In the genomic region with DNA sequence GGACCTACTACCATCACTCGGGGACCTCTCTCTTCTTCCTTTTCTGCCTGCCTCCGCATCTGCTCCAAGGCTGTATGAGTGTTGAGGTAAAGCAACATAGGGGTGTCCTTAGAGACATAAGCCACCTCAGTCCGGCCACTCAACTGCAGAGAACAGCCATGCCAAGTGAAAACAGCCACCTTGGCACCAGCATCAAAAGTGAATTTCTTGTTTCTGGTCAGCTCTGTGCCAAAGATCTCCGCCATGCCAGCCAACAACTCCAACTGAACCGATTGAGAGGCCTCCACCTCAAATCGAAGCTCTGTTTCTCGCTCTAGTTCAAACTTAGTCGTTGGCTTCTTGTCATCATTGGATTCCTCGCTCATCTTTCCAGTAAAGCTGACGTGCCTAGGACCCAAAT, we compare ENCODE assay signal across 8 mouse cellular contexts. TPM values are rescaled to one million over a fixed set of nuclear protein-coding genes. Genes with fewer than 3 reads are reported as not detected.
A peak's percentile ranks its signal among the peaks of the same experiment; 100 is the strongest.
DNase-seq lines count a peak whose midpoint lies in the region; ATAC-seq and TF ChIP-seq lines count a peak whose summit lies in the region.
"Had no signal": no experiment of that assay in that cellular context is flagged by ENCODE, and none has a peak within 500 bp of the region (broad histone marks: within the 10 kb centered on the region; RNA-seq: fewer than 3 reads in every experiment).

No protein-coding gene starts in this region.

- H3K4me3 ChIP-seq in kidney, embryonic 15.5 days (replicated peaks): peak overlapping the region; percentile 57; the same call in 1 of the 2 replicates
- peak overlapping the region; percentile 73; the same call in 1 of the 2 replicates for H3K4me3 ChIP-seq in G1E (ENCODE audit: low read depth, low read length)
- H3K4me3 ChIP-seq in embryonic facial prominence, embryonic 14.5 days (ENCODE audit: low read depth, low read length): no peak overlapping the region
- H3K4me3 ChIP-seq in liver, postnatal 0 days (ENCODE audit: low read depth, low read length): peak overlapping the region; percentile 62

- 93% methylated on average over 10 of the region's 10 CpGs for WGBS in kidney, embryonic 15.5 days
- 93% methylated on average over 10 of the region's 10 CpGs for WGBS in embryonic facial prominence, embryonic 14.5 days
- WGBS in liver, postnatal 0 days (ENCODE audit: insufficient replicate concordance): 90% methylated on average over 10 of the region's 10 CpGs

- H3K4me1 ChIP-seq in kidney, embryonic 15.5 days: peaks cover 19% of the 10 kb centered on the region
- peaks cover 54% of the 10 kb centered on the region for H3K4me1 ChIP-seq in G1E (ENCODE audit: insufficient read depth, low read depth, low read length)
- H3K4me1 ChIP-seq in embryonic facial prominence, embryonic 14.5 days (ENCODE audit: control insufficient read depth, insufficient read depth, low read length): peaks cover 11% of the 10 kb centered on the region; the same call in 1 of the 2 replicates
- peaks cover 31% of the 10 kb centered on the region for H3K4me1 ChIP-seq in liver, postnatal 0 days (ENCODE audit: insufficient read depth)

- no peaks in the 10 kb centered on the region for H3K27me3 ChIP-seq in kidney, embryonic 15.5 days
- no peaks in the 10 kb centered on the region for H3K27me3 ChIP-seq in G1E (ENCODE audit: insufficient read depth, low read length)
- H3K27me3 ChIP-seq in embryonic facial prominence, embryonic 14.5 days (replicated peaks; ENCODE audit: control insufficient read depth, insufficient read depth, low read length): no peaks in the 10 kb centered on the region
- no peaks in the 10 kb centered on the region for H3K27me3 ChIP-seq in liver, postnatal 0 days (ENCODE audit: insufficient read depth, low read length)
- H3K27me3 ChIP-seq: Patski had no signal

- no peaks in the 10 kb centered on the region for H3K9me3 ChIP-seq in kidney, embryonic 15.5 days (replicated peaks)
- no peaks in the 10 kb centered on the region for H3K9me3 ChIP-seq in G1E (replicated peaks)
- no peaks in the 10 kb centered on the region for H3K9me3 ChIP-seq in embryonic facial prominence, embryonic 14.5 days (ENCODE audit: control insufficient read depth, low read length)
- no peaks in the 10 kb centered on the region for H3K9me3 ChIP-seq in liver, postnatal 0 days (ENCODE audit: low read length)

- no peak for TF ChIP-seq CTCF in G1E (IDR thresholded peaks at IDR 0.05; ENCODE audit: low read depth, low read length)
- TF ChIP-seq CTCF in liver, postnatal 0 days (IDR thresholded peaks at IDR 0.05; ENCODE audit: low read depth): no peak

- no peak for TF ChIP-seq EP300 in liver, postnatal 0 days (IDR thresholded peaks at IDR 0.05; ENCODE audit: low read depth)

- peaks cover 43% of the 10 kb centered on the region for H3K36me3 ChIP-seq in kidney, embryonic 15.5 days
- H3K36me3 ChIP-seq in G1E (replicated peaks): peaks cover 44% of the 10 kb centered on the region
- peaks cover 31% of the 10 kb centered on the region for H3K36me3 ChIP-seq in embryonic facial prominence, embryonic 14.5 days (ENCODE audit: control insufficient read depth, insufficient read depth, low read length)
- H3K36me3 ChIP-seq in liver, postnatal 0 days (replicated peaks; ENCODE audit: insufficient read depth, low read length): peaks cover 39% of the 10 kb centered on the region

- 0 out of 2 replicates have a peak overlapping the region, but pooled peaks have one; percentile 17 for H3K9ac ChIP-seq in kidney, embryonic 15.5 days
- H3K9ac ChIP-seq in embryonic facial prominence, embryonic 14.5 days (ENCODE audit: low read depth, low read length): no peak overlapping the region
- peak overlapping the region; percentile 70 for H3K9ac ChIP-seq in liver, postnatal 0 days (replicated peaks)

- no peak for ATAC-seq in kidney, embryonic 15.5 days (replicated peaks; ENCODE audit: low FRiP score)
- ATAC-seq in G1E (ENCODE audit: extremely low read depth, insufficient number of reproducible peaks, low FRiP score, poor library complexity, severe bottlenecking): no peak
- ATAC-seq in embryonic facial prominence, embryonic 14.5 days (ENCODE audit: low read depth): no peak
- no peak for ATAC-seq in liver, postnatal 0 days
- ATAC-seq: Patski had no signal

- H3K27ac ChIP-seq in kidney, embryonic 15.5 days: no peak overlapping the region
- H3K27ac ChIP-seq in embryonic facial prominence, embryonic 14.5 days (replicated peaks; ENCODE audit: low read depth, low read length): no peak overlapping the region
- no peak overlapping the region for H3K27ac ChIP-seq in liver, postnatal 0 days (ENCODE audit: low read depth)

- peak overlapping the region; percentile 67 for H3K4me2 ChIP-seq in kidney, embryonic 15.5 days
- peak overlapping the region; percentile 63; the same call in 1 of the 2 replicates for H3K4me2 ChIP-seq in embryonic facial prominence, embryonic 14.5 days (ENCODE audit: low read depth, low read length)
- peak overlapping the region; percentile 80 for H3K4me2 ChIP-seq in liver, postnatal 0 days (ENCODE audit: low read depth, low read length)

- no peak for DNase-seq in kidney, postnatal 10 days
- DNase-seq in G1E (ENCODE audit: low spot score): no peak
- no peak for DNase-seq in embryonic facial prominence, embryonic 14.5 days (ENCODE audit: low spot score)
- DNase-seq in liver, postnatal 0 days: no peak
- DNase-seq in left cerebral cortex, adult 11 months (ENCODE audit: low spot score): no peak
- DNase-seq in adrenal gland, postnatal 36 days: no peak

RNA-seq across cellular contexts. Expression of gene Clp1, which starts 1.4 kb away (rescaled TPM):
- polyA plus RNA-seq in kidney, embryonic 15.5 days (2015; fragmentation: Nextera tagmentation; extraction: Ambion mirVana): 29.1 and 31.6 TPM in 2 replicates
- total RNA-seq in G1E (2014; fragmentation: Nextera tagmentation): 30.0 and 30.7 TPM in 2 replicates
- total RNA-seq in G1E (2017): 44.7 and 51.0 TPM in 2 replicates
- 0.98 and 1.1 TPM in 2 replicates for polyA plus RNA-seq in G1E (2012)
- 22.6 and 24.2 TPM in 2 replicates for polyA plus RNA-seq in embryonic facial prominence, embryonic 14.5 days (2014; fragmentation: Nextera tagmentation; extraction: Ambion mirVana)
- 31.7 and 32.1 TPM in 2 replicates for polyA plus RNA-seq in liver, postnatal 0 days (2015; fragmentation: Nextera tagmentation; extraction: Ambion mirVana)
- 10 to 100 TPM; 13.5 to 16.4 TPM for total RNA-seq in adrenal gland, postnatal 36 days (2021)

RNA-seq across cellular contexts. Expression of gene Ypel4, which starts 8.1 kb away (rescaled TPM):
- polyA plus RNA-seq in kidney, embryonic 15.5 days (2015; fragmentation: Nextera tagmentation; extraction: Ambion mirVana): 8.7 and 9.4 TPM in 2 replicates
- total RNA-seq in G1E (2014; fragmentation: Nextera tagmentation): 13.1 TPM in 1 of 2 replicates, not detected in the other
- total RNA-seq in G1E (2017): 0.29 and 0.44 TPM in 2 replicates
- 0.07 and 0.16 TPM in 2 replicates for polyA plus RNA-seq in G1E (2012)
- polyA plus RNA-seq in embryonic facial prominence, embryonic 14.5 days (2014; fragmentation: Nextera tagmentation; extraction: Ambion mirVana): 5.5 and 6.5 TPM in 2 replicates
- polyA plus RNA-seq in liver, postnatal 0 days (2015; fragmentation: Nextera tagmentation; extraction: Ambion mirVana): 18.4 and 20.9 TPM in 2 replicates
- total RNA-seq in adrenal gland, postnatal 36 days (2021): 1 to 10 TPM; 2.8 to 5.0 TPM

RNA-seq across cellular contexts. Expression of gene Zdhhc5, which starts 10.8 kb away (rescaled TPM):
- 29.8 and 30.2 TPM in 2 replicates for polyA plus RNA-seq in kidney, embryonic 15.5 days (2015; fragmentation: Nextera tagmentation; extraction: Ambion mirVana)
- total RNA-seq in G1E (2014; fragmentation: Nextera tagmentation): 61.0 and 70.6 TPM in 2 replicates
- 32.6 and 38.0 TPM in 2 replicates for total RNA-seq in G1E (2017)
- polyA plus RNA-seq in G1E (2012): 30.7 and 32.5 TPM in 2 replicates
- 31.4 and 31.6 TPM in 2 replicates for polyA plus RNA-seq in embryonic facial prominence, embryonic 14.5 days (2014; fragmentation: Nextera tagmentation; extraction: Ambion mirVana)
- polyA plus RNA-seq in liver, postnatal 0 days (2015; fragmentation: Nextera tagmentation; extraction: Ambion mirVana): 11.3 and 13.4 TPM in 2 replicates
- total RNA-seq in adrenal gland, postnatal 36 days (2021): 10 to 100 TPM; 63.3 to 63.9 TPM

RNA-seq across cellular contexts. Expression of gene Gm19426, which starts 17.7 kb away (rescaled TPM):
- polyA plus RNA-seq in kidney, embryonic 15.5 days (2015; fragmentation: Nextera tagmentation; extraction: Ambion mirVana): 13.2 and 13.7 TPM in 2 replicates
- not detected in 2 replicates for total RNA-seq in G1E (2014; fragmentation: Nextera tagmentation)
- not detected in 2 replicates for total RNA-seq in G1E (2017)
- not detected in 2 replicates for polyA plus RNA-seq in G1E (2012)
- polyA plus RNA-seq in embryonic facial prominence, embryonic 14.5 days (2014; fragmentation: Nextera tagmentation; extraction: Ambion mirVana): 3.9 and 4.0 TPM in 2 replicates
- 1.2 and 1.3 TPM in 2 replicates for polyA plus RNA-seq in liver, postnatal 0 days (2015; fragmentation: Nextera tagmentation; extraction: Ambion mirVana)
- 1 to 10 TPM; 1.5 to 2.4 TPM for total RNA-seq in adrenal gland, postnatal 36 days (2021)

RNA-seq across cellular contexts. Expression of gene Tmx2, which starts 46.8 kb away (rescaled TPM):
- 174 and 179 TPM in 2 replicates for polyA plus RNA-seq in kidney, embryonic 15.5 days (2015; fragmentation: Nextera tagmentation; extraction: Ambion mirVana)
- total RNA-seq in G1E (2014; fragmentation: Nextera tagmentation): 96.2 and 113 TPM in 2 replicates
- total RNA-seq in G1E (2017): 66.2 and 68.9 TPM in 2 replicates
- polyA plus RNA-seq in G1E (2012): 3.9 and 4.0 TPM in 2 replicates
- polyA plus RNA-seq in embryonic facial prominence, embryonic 14.5 days (2014; fragmentation: Nextera tagmentation; extraction: Ambion mirVana): 99.0 and 103 TPM in 2 replicates
- 55.9 and 60.6 TPM in 2 replicates for polyA plus RNA-seq in liver, postnatal 0 days (2015; fragmentation: Nextera tagmentation; extraction: Ambion mirVana)
- total RNA-seq in adrenal gland, postnatal 36 days (2021): 100 to 1,000 TPM; 138 to 157 TPM

Comparison
In these comparisons a context has a peak if more than half of its experiments do, and no peak if none do; other contexts are left out.
1. RNA of gene Clp1, which starts 1.4 kb away (polyA plus RNA-seq): 31.7 to 32.1 TPM in liver, postnatal 0 days, 29.1 to 31.6 TPM in kidney, embryonic 15.5 days and 22.6 to 24.2 TPM in embryonic facial prominence, embryonic 14.5 days; 0.98 to 1.1 TPM in G1E; every median in the first group is over 10 times any median in the second.
2. Peak in every context shown above with its lines, with median percentiles within 50 percentile points of each other: H3K4me2 ChIP-seq.